Mouse (Mus musculus) fibroblast of lung, adult 2 months (primary cell): Measurements from ENCODE around the gene Tmtc2.

ENCODE experiments used
- DNase-seq: peaks from one replicate; pipeline ENCODE4 v3.0.0-alpha.2; 2011; ENCODE audit warnings: low read depth

Tmtc2 gene

DNA sequence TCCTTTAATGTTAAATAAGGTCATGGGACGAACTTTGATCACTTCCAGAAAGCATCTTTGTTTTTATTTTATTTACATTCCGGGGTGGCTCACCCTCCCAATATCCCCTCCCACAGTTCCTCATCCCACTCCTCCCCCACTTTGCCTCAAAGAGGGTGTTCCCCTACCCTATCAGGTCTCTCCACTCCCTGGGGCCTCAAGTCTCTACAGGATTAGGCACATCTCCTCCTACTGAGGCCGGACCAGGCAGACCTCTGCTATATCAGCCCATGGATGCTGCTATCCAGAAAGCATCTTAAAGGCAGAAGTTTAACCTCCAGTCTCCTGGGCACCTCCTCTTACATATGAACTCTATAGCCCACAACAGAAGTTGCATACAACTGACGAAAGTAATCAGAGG lies 157.7 kb downstream of the Tmtc2 start:
- DNase-seq, result no peak

GRCm38 (mm10) chr10:105405856-105406527 lies 168.3 kb downstream of the Tmtc2 start:
- no peak for DNase-seq

DNA sequence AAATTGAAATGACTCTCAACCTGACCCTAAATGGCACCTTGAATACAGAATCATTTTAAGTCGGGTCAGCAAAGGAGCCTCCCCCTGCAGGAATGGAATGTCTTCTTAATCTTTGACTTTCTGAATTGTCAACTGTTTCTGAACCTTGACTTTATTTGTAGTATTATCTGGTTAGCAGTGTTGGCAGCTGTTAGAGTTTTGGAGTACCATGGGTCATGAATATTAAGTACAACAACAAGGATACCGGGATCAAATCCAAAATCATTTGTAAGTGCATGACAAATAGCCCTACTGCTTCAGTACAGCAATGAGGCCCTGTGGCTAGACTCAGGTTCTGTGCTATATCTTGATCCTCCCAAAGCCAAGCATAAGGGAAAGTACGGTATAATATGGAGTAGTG lies 170.3 kb downstream of the Tmtc2 start:
- DNase-seq, result no peak

GRCm38 (mm10) chr10:105402481-105402779 lies 171.8 kb downstream of the Tmtc2 start:
- no peak for DNase-seq

DNA sequence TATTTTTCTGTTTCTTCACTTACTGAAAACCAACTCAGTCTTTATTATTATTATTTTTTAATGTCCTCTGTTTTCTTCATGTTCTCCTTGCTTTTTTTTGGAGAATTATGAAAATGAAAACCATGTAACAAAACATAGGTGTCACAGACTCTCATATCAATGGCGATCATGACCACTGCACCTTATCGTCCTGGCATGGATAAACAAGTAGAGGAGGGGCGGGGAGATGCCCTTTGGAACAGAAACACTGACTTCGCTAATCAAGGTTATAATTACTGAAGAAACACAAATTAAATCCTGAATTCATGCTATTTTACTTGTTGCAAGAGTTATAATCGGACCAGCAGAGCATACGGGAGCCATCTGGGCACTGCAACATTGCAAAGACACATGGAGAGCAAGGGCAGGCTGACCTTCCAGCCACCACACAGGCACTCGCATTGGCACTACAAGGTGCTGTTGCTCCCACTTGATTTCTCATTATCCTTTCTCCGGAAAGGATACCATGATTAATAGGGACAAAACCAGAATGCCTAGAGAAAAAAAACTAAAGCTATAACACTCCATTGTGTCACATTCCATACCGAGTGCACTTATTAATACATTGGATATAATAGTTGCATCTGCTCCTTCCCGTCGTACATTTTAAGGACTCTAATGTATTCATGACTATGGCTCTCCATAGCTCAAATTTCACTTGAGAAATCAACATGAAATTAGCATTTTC lies 172.3 kb downstream of the Tmtc2 start:
- DNase-seq, result no peak

DNA sequence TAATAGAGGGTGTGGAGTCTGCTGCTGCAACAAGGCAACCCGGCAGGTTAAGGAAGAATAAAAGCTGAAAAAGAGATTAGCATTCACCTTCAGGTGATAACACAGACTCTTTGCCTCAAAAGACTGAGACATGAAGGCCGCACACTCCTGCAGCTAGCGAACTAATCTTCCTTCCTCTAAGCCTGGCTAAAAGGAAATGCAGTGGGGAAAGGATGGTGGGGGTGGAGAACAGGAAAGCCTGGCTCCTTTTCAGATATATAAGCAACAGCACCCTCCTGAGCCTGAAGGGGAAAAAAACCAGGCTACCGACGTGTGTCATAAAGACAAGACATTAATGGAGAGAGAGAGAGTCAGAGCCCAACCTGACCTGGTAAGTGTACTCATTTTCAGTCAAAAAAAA lies 174.9 kb downstream of the Tmtc2 start:
- DNase-seq, result no peak

DNA sequence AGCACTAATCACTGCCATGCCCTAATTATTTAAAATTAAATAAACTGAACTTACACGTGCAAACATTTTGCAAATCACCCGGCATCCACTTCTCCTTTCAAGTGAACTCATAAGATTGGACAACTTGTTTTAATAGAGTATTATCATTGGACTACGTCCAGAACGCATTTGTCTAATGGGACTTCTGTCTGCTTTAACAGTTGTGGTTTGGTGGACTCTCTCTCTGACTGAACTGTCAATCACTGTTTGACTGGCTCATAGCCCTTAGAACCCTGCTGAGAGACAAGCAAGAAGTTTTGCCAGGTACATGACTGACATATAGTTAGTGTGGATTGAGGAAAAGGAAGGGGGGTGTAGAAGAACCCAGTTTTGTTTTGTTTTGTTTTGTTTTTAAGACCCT lies 190.2 kb downstream of the Tmtc2 start:
- DNase-seq, result no peak

DNA sequence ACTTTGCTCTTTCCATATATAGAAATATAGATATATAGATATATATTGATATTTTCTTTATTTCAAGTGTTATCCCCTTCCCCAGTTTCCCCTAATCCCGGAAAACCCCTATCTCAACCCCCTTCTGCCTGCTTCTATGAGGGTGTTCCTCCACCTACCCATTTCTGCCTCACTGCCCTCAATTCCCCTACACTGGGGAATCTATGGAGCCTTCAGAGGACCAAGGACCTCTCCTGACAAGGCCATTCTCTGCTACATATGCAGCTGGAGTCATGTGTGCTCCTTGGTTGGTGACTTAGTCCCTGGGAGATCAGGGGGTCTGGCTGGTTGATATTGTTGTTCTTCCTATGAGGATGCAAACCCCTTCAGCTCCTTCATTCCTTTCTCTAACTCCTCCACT lies 192.5 kb downstream of the Tmtc2 start:
- DNase-seq, result no peak

GRCm38 (mm10) chr10:105381202-105381601 lies 193.0 kb downstream of the Tmtc2 start:
- DNase-seq, result no peak

GRCm38 (mm10) chr10:105380584-105380983 lies 193.7 kb downstream of the Tmtc2 start:
- DNase-seq, result no peak

- no peak for DNase-seq
These were observed 196.5 kb downstream of the Tmtc2 start for GRCm38 (mm10) chr10:105377711-105378110.

DNA sequence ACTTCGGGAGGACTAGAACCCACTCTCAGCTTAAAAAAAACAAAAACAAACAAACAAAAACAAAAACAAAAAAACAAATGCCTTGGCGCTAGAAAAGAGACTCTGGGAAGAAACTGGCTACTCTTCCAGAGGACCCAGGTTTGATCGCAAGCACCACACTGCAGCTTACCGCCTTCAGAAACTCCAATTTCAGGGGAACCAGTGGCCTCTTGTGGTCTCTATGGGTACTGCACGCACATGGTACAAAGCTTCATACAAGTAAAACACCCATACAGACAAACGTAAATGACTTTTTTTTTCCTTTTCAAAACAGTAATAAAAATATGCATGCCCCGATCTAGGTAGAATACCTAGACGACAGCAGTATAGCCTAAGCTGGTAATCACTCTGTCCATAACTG lies 201.0 kb downstream of the Tmtc2 start:
- no peak for DNase-seq

- DNase-seq, result no peak
These were observed 206.0 kb downstream of the Tmtc2 start for GRCm38 (mm10) chr10:105368242-105368641.

DNA sequence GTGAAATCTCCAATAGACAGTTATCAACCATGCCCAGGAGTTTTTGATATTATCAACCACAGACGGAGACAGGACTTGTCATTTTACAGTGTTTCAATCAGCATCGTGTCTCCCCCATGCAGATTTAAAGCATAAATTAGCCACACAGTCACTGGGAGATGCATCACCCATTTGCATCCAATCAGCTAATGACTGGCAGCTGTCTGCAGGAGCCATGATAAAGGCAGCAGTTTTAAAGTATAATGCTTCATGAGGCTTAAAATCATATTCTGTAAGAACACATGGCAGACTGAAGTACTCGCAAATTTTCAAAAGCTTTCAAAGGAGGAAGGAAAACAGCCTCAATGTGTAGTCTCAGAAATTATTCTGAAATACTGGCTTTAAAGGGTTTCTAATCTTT lies 209.8 kb downstream of the Tmtc2 start:
- DNase-seq, result no peak

- no peak for DNase-seq
These were observed 223.9 kb downstream of the Tmtc2 start for GRCm38 (mm10) chr10:105350301-105350700.

DNA sequence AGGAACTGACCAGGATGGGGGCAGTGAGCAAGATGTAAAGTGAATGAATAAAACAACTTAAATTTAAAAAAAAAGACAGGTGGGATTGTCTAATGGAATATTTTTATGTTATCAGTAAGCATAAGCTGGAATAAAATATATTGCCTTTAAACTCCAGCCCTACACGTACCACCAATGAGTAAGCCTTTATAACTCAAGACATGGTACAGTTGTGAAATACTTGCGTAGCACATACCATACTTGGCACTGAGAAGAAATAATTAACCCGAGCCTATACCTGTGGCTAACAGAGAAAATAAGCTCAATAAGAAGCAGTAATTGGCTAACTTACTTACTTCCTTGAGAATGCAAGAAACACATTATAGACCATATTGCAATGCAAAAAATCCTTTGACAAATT lies 228.3 kb downstream of the Tmtc2 start:
- DNase-seq, result no peak

- DNase-seq, result no peak
These were observed 241.4 kb downstream of the Tmtc2 start for GRCm38 (mm10) chr10:105332856-105333255.

GRCm38 (mm10) chr10:105330327-105330726 lies 243.9 kb downstream of the Tmtc2 start:
- DNase-seq, result no peak

DNA sequence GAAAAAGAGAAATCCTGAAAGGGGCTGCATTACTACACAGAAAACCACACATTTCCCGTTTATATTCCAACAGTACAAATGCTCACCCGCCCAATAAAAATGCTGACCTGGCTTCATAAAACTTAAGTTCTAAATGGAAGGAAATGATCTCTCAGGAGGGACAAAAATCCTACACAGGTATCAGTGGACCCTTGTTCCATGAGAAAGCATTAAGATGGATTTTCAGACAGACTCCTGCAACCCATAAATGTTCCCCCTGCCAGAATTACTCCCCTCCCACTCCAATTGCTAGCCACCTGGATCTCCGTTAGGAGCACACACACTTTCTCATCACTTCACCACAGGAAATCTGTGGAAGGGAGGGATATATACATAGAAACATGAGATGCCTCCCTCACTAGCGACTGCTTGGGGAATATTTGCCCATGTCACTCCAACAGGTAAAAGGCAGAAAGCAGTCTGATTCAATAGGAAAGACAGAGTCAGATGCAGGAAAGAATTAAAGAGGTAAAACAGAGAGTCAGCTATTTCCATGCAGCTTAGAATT lies 250.5 kb downstream of the Tmtc2 start:
- no peak for DNase-seq

DNA sequence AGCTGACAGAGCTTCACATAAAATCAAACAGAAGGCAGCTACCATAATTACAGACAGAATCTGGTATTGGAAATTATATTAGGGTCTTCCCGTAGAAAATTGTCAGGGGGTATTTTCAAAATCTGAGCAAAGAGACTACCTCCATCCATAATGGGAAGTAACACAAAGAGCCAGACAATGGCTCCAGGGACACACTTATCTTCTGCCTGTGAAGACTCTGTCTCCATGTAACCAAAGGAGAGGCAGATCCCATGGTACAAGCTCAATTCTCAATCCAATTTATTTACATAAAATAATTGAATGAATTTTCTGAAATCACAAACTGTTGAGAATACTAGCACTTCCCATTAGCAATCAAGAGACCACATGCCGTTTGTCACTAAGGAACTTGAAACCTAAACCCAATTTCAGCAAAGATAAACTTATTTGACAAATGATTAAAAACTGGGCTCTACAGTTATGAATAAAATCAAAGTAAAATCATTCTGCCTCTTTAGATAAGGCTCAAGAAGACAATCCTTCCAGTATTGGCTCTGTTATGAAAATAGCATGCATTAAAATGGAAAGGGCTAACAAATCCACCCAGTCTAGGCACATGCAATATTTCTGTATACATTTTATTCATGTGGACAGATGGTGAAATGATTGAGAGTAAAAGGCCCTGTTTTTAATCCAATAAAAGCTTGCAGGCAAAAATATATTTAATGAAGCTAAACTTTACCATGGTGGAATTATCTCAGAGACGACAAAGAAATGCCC lies 254.8 kb downstream of the Tmtc2 start:
- DNase-seq, result no peak

DNA sequence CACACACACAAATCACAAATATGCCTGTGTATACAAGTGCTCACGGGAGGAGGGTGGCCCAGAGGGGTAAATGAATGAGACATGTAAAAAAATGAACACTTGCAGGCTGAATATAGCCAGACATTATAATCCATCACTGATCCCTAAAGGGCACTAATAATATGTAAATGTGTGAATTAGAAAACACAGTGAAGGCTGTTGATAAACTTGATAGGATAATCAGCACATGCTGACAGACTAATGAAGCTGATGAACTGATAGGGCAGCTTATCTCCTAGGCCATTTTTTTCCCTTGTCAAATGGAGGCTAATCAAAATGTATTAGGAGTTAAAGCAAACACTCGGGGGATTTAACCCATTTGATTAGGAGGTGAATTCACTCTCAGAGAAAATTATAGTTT lies 255.4 kb downstream of the Tmtc2 start:
- no peak for DNase-seq

GRCm38 (mm10) chr10:105312986-105313385 lies 261.3 kb downstream of the Tmtc2 start:
- no peak for DNase-seq

GRCm38 (mm10) chr10:105297560-105297959 lies 276.7 kb downstream of the Tmtc2 start:
- DNase-seq, result no peak
